Mouse (Mus musculus) lung, embryonic 15.5 days (tissue): ENCODE results near the gene Ptprm. TPM values are rescaled to one million over a fixed set of nuclear protein-coding genes. Genes with fewer than 3 reads are reported as not detected.

Source experiments
- ATAC-seq: fragments of 200-750 bp; cut with Nextera tagmentation; 2 replicates; pipeline ENCODE4 v1.8.0; 2017; ENCODE audit warnings: moderate number of reproducible peaks, borderline replicate concordance; ENCODE audit not compliant: low FRiP score, low TSS enrichment; ENCODE audit errors: extremely low read depth
- H3K27ac ChIP-seq: fragments of 300-500 bp; sonication (generic); 2 replicates; pipeline ENCODE4 v1.5.1; 2015; ENCODE audit warnings: moderate library complexity, mild to moderate bottlenecking, inconsistent platforms
- H3K27me3 ChIP-seq: fragments of 300-500 bp; sonication (generic); 2 replicates; pipeline ENCODE4 v1.6.1; 2015; ENCODE audit warnings: inconsistent platforms
- H3K36me3 ChIP-seq: fragments of 300-500 bp; sonication (generic); 2 replicates; pipeline ENCODE4 v1.6.1; 2015; ENCODE audit warnings: inconsistent platforms
- H3K4me1 ChIP-seq: fragments of 300-500 bp; sonication (generic); 2 replicates; pipeline ENCODE4 v1.6.1; 2015; ENCODE audit warnings: inconsistent platforms
- H3K4me2 ChIP-seq: fragments of 300-500 bp; sonication (generic); 2 replicates; pipeline ENCODE4 v1.6.1; 2015; ENCODE audit warnings: inconsistent platforms, mild to moderate bottlenecking, moderate library complexity
- H3K4me3 ChIP-seq: fragments of 300-500 bp; sonication (generic); 2 replicates; pipeline ENCODE4 v1.5.1; 2015; ENCODE audit warnings: mild to moderate bottlenecking, inconsistent platforms
- H3K9ac ChIP-seq: fragments of 300-500 bp; sonication (generic); 2 replicates; pipeline ENCODE4 v1.6.1; 2015; ENCODE audit warnings: inconsistent platforms
- H3K9me3 ChIP-seq: fragments of 300-500 bp; sonication (generic); 2 replicates; pipeline ENCODE4 v1.6.1; 2016; ENCODE audit warnings: inconsistent platforms
- WGBS: fragments of 180-500 bp; shearing (Covaris S2); methylation state at CpG from one replicate; pipeline ENCODE4 v1.1.7; 2015; 5-methylcytosine and 5-hydroxymethylcytosine counted together
- polyA plus RNA-seq: library from polyadenylated mRNA; unstranded; fragments of >200 nt; fragmentation: Nextera tagmentation; extraction: Ambion mirVana; gene quantifications from 2 replicates; pipeline ENCODE4 v1.2.1, GENCODE M21; 2015

The Ptprm gene
- polyA plus RNA-seq, 1 experiment from 2014 or later: 43.2 TPM

GRCm38 (mm10) chr17:67359578-67359977 lies 5.3 kb upstream of the Ptprm start:
- no peak overlapping the region for H3K27ac ChIP-seq
- H3K9me3 ChIP-seq: no peaks in the 10 kb centered on the region
- H3K9ac ChIP-seq: no peak overlapping the region
- WGBS: 94% methylated on average over 5 of the region's 5 CpGs
- no peak overlapping the region for H3K4me3 ChIP-seq
- no peak for ATAC-seq
- H3K36me3 ChIP-seq: no peaks in the 10 kb centered on the region
- H3K4me2 ChIP-seq: no peak overlapping the region
- peaks cover 4% of the 10 kb centered on the region; the same call in 1 of the 2 replicates for H3K27me3 ChIP-seq
- peaks cover 17% of the 10 kb centered on the region for H3K4me1 ChIP-seq

- Histone ChIP-seq H3K4me2 (no peak overlapping the region), H3K27me3 (peaks cover 4% of the 10 kb centered on the region; the same call in 1 of the 2 replicates), H3K4me1 (peaks cover 14% of the 10 kb centered on the region), H3K9me3 (no peaks in the 10 kb centered on the region), H3K27ac (peak overlapping the region; percentile 58; the same call in 1 of the 2 replicates), H3K4me3 (no peak overlapping the region), H3K36me3 (no peaks in the 10 kb centered on the region), H3K9ac (no peak overlapping the region)
- ATAC-seq: peak; percentile 15; the same call in 1 of the 2 replicates
- WGBS: 59% methylated on average over 7 of the region's 7 CpGs
Observed at GRCm38 (mm10) chr17:67358541-67358940, 4.3 kb upstream of the Ptprm start.

- Histone ChIP-seq H3K27ac (no peak overlapping the region), H3K36me3 (no peaks in the 10 kb centered on the region), H3K9me3 (no peaks in the 10 kb centered on the region), H3K27me3 (peaks cover 4% of the 10 kb centered on the region; the same call in 1 of the 2 replicates), H3K4me2 (no peak overlapping the region), H3K9ac (no peak overlapping the region), H3K4me3 (no peak overlapping the region), H3K4me1 (peaks cover 15% of the 10 kb centered on the region)
- WGBS: 77% methylated on average over 4 of the region's 4 CpGs
- ATAC-seq: no peak
Observed at GRCm38 (mm10) chr17:67357191-67357590, 2.9 kb upstream of the Ptprm start.

- peaks cover 32% of the 10 kb centered on the region for H3K4me1 ChIP-seq
- H3K27ac ChIP-seq: no peak overlapping the region; the same call in 1 of the 2 replicates
- ATAC-seq: no peak
- WGBS: 37% methylated on average over 5 of the region's 5 CpGs
- H3K9ac ChIP-seq: no peak overlapping the region; the same call in 1 of the 2 replicates
- no peaks in the 10 kb centered on the region for H3K36me3 ChIP-seq
- H3K4me3 ChIP-seq: peak overlapping the region; percentile 91
- H3K9me3 ChIP-seq: no peaks in the 10 kb centered on the region
- peak overlapping the region; percentile 82 for H3K4me2 ChIP-seq
- peaks cover 4% of the 10 kb centered on the region; the same call in 1 of the 2 replicates for H3K27me3 ChIP-seq
Observed at GRCm38 (mm10) chr17:67355251-67355650, 994 bp upstream of the Ptprm start.

GRCm38 (mm10) chr17:67353796-67354450 lies 334 bp downstream of the Ptprm start:
- Histone ChIP-seq H3K9ac (peak overlapping the region; percentile 94), H3K4me2 (peak overlapping the region; percentile 82), H3K9me3 (no peaks in the 10 kb centered on the region), H3K27ac (peak overlapping the region; percentile 91), H3K27me3 (peaks cover 4% of the 10 kb centered on the region; the same call in 1 of the 2 replicates), H3K36me3 (no peaks in the 10 kb centered on the region), H3K4me1 (peaks cover 32% of the 10 kb centered on the region), H3K4me3 (peak overlapping the region; percentile 91)
- WGBS: under 1% methylated on average over 65 of the region's 68 CpGs
- ATAC-seq: peak; percentile 39

DNA sequence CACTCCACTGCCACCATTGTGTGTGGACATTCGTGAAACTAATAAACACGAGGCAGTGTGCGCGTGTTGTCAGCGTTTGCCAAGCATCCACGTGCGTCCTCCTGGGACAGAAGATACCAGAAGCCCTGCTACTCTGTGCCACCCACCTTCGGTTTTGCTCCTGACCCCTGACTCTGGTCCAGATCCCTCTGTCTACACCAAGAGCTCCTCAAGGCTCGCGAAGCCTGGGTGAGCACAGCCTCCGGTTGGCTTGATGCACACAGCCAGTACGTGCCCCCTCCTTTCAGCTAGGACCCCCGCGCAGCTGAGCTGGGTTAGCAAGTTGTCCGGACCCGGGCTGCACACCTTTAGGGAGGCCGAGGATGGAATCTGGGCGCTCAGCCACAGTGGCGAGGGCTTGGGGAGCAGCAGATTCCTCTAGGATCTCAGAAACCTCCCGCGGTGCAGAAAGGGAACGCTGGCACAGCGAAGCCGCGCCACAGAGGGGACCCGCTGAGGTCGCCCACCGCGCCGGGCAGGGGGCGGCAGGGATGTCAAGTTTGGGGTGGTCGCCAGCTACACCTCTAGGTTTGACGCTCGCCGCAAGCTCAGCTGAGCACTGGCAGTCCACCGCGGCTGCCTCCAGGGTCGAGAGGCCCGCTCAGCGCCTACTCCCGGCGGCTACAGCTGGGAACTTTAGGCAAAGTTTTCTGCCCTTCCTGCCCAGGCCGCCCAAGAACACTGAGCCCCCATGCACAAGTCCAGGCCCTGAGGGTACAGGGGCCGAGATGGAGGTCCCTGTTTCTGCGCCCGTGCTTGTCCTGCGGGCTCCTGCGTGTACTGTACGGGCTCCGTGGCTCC lies 1.1 kb downstream of the Ptprm start:
- 3% methylated on average over 50 of the region's 50 CpGs for WGBS
- Histone ChIP-seq H3K4me3 (peak overlapping the region; percentile 91), H3K4me1 (peaks cover 27% of the 10 kb centered on the region), H3K36me3 (no peaks in the 10 kb centered on the region), H3K27ac (peak overlapping the region; percentile 91), H3K9me3 (no peaks in the 10 kb centered on the region), H3K27me3 (peaks cover 4% of the 10 kb centered on the region; the same call in 1 of the 2 replicates), H3K9ac (peak overlapping the region; percentile 94), H3K4me2 (peak overlapping the region; percentile 82)
- ATAC-seq: no peak; the same call in 1 of the 2 replicates

GRCm38 (mm10) chr17:67351423-67351822 lies 2.8 kb downstream of the Ptprm start:
- WGBS: 11% methylated on average over 5 of the region's 5 CpGs
- Histone ChIP-seq H3K4me1 (peaks cover 32% of the 10 kb centered on the region), H3K9me3 (no peaks in the 10 kb centered on the region), H3K9ac (no peak overlapping the region), H3K36me3 (no peaks in the 10 kb centered on the region), H3K4me2 (peak overlapping the region; percentile 82), H3K4me3 (peak overlapping the region; percentile 91), H3K27ac (peak overlapping the region; percentile 32), H3K27me3 (peaks cover 13% of the 10 kb centered on the region; the same call in 1 of the 2 replicates)
- peak; percentile 50; the same call in 1 of the 2 replicates for ATAC-seq

DNA sequence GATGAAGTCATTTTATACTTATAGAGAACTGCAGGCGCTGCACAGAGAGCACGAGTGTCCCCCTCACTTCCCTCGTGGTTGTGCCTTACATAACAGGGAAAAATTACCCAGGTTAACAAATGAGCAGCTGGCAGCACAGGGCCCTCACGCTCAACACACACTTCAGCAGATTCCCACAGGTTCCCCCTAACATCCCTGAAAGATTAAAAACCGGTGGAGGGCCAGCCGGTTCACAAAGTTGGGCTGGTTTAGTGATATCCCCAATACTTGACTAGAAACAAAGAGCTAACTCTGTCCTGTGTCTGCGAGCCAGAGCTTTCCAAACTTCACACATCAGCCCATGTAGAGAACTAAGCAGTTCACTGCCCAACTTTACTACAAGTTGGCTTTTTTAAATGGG lies 3.7 kb downstream of the Ptprm start:
- Histone ChIP-seq H3K36me3 (no peaks in the 10 kb centered on the region), H3K27me3 (peaks cover 11% of the 10 kb centered on the region; the same call in 1 of the 2 replicates), H3K27ac (peak overlapping the region; percentile 41; the same call in 1 of the 2 replicates), H3K9me3 (no peaks in the 10 kb centered on the region), H3K4me2 (peak overlapping the region; percentile 82), H3K4me3 (0 out of 2 replicates have a peak overlapping the region, but pooled peaks have one; percentile 4), H3K4me1 (peaks cover 34% of the 10 kb centered on the region), H3K9ac (no peak overlapping the region)
- 34% methylated on average over 7 of the region's 7 CpGs for WGBS
- no peak for ATAC-seq

DNA sequence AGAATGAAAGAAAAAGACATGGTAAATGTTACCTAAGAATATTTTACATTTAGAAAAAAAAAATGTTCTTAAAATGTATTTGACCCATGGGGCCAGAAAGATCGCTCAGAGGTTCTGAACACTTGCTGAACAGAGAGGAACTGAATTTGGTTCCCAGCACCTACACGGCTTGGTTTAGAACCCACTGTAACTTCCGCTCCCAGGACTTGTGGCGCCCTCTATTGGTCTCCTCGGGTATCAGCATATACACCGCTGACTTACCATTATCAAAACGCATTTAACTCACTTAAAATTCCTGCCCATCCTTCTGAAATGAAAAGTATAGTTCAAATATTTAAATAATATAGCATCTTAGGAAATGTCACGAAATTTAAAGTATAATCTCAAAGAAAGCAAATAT lies 4.7 kb downstream of the Ptprm start:
- WGBS: 79% methylated on average over 8 of the region's 8 CpGs
- Histone ChIP-seq H3K4me2 (no peak overlapping the region), H3K4me1 (peaks cover 30% of the 10 kb centered on the region), H3K9me3 (no peaks in the 10 kb centered on the region), H3K27me3 (peaks cover 11% of the 10 kb centered on the region; the same call in 1 of the 2 replicates), H3K36me3 (no peaks in the 10 kb centered on the region), H3K4me3 (no peak overlapping the region), H3K27ac (no peak overlapping the region), H3K9ac (no peak overlapping the region)
- no peak for ATAC-seq

GRCm38 (mm10) chr17:67346921-67347320 lies 7.3 kb downstream of the Ptprm start:
- Histone ChIP-seq H3K4me2 (no peak overlapping the region), H3K27me3 (peaks cover 11% of the 10 kb centered on the region; the same call in 1 of the 2 replicates), H3K9ac (no peak overlapping the region), H3K4me1 (peaks cover 25% of the 10 kb centered on the region), H3K36me3 (no peaks in the 10 kb centered on the region), H3K4me3 (no peak overlapping the region), H3K27ac (no peak overlapping the region), H3K9me3 (no peaks in the 10 kb centered on the region)
- 66% methylated on average over 10 of the region's 10 CpGs for WGBS
- ATAC-seq: no peak

DNA sequence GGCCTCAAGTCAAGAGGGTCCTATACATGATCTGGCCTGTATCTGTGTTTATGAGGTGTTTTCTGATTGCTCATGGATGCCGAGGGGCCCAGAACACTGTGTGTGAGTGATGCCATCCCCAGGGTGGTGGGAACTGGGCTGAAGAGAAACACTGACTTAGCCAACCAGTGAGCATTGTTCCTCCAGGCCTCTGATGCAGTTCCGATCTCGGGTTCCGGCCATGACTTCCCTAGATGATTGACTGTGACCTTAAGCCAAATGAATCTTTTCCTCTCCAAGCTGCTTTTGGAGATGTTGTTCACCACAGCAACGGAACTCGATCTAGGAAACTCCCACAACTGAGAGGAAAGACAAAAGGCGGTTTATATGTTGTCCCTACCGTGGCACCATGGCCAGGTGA lies 9.1 kb downstream of the Ptprm start:
- 80% methylated on average over 8 of the region's 8 CpGs for WGBS
- Histone ChIP-seq H3K27me3 (peaks cover 11% of the 10 kb centered on the region; the same call in 1 of the 2 replicates), H3K9ac (no peak overlapping the region), H3K4me1 (peaks cover 8% of the 10 kb centered on the region), H3K36me3 (no peaks in the 10 kb centered on the region), H3K9me3 (no peaks in the 10 kb centered on the region), H3K4me3 (no peak overlapping the region), H3K27ac (no peak overlapping the region), H3K4me2 (no peak overlapping the region)
- ATAC-seq: no peak
